Mouse (Mus musculus): ENCODE measurements around the gene Ankfn1.

The Ankfn1 gene

DNA sequence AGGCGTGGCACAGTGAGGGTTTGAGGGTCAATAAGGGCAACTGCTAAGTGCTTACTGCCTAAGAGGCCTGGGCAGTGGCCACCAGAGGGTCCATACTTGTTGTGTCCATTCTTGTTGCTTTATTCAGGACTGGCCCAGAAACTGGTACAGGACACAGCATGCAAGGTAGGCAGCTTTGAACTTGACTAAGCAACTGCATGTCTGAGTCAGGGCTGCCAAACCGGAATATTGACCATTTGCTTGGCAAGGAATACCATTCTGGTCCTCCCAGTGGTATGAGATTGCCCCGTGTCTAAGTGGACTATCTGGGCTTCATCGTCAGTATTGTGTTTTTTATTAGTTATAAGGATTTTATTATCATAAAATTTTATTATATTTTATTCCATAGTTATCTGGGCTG lies 312.1 kb downstream of the Ankfn1 start:
- in situ Hi-C loops (cut with MboI, MseI): no loop called here

- in situ Hi-C loops (cut with MboI, MseI): no loop called here
Observed at GRCm38 (mm10) chr11:89462216-89462615, 315.2 kb downstream of the Ankfn1 start.

- in situ Hi-C loops (cut with MboI, MseI): no loop called here
Observed at GRCm38 (mm10) chr11:89459437-89459836, 318.0 kb downstream of the Ankfn1 start.

DNA sequence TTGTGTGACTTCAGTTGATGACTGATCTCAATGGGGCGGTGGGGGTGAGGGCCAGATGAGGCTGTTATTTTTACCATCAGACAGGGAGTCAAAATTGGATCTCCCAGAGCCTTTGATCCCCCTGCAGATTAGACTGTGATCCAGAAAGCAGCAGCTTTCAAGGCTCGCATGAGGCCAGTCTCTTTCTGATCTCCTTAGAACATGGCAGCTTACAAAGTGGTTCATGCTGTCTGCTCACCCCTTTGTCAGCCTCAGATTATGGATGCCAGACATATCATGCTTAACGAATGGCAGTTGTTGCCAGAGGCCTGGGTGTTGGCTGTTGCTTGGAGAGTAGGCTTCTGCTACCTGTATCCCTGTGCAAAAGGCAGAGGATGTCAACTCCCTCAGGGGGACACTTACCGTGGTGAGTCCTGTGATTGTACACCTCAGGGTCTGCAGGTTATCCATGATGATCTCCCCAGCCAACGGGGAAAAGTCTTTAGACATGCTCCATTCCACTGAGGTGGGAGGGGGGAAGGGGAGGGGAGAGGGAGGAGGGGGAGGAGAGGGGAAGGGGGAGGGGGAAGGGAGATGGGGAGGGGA lies 321.7 kb downstream of the Ankfn1 start:
- in situ Hi-C loops (cut with MboI, MseI): no loop called here

GRCm38 (mm10) chr11:89454702-89455101 lies 322.8 kb downstream of the Ankfn1 start:
- in situ Hi-C loops (cut with MboI, MseI): no loop called here

GRCm38 (mm10) chr11:89452862-89453261 lies 324.6 kb downstream of the Ankfn1 start:
- in situ Hi-C loops (cut with MboI, MseI): no loop called here

DNA sequence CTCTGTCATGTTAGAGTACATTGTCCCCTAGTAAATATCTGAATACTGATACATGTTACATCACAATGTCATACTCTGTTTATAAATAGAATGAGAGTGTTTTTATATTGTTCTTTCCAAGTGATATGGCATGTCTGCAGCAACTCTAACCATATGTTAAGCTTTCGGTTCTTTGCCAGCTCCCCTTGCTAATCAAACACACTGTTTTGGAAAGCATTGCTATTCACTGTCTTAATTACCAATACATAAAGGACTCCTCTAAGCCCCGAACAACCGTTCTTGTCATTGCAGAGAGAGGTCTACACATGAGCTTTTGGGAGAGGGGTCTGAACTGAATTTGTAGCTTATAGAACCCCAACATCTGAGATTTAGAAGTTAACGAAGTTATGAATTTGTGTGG lies 327.0 kb downstream of the Ankfn1 start:
- in situ Hi-C loops (cut with MboI, MseI): no loop called here

GRCm38 (mm10) chr11:89448986-89449385 lies 328.5 kb downstream of the Ankfn1 start:
- in situ Hi-C loops (cut with MboI, MseI): no loop called here

DNA sequence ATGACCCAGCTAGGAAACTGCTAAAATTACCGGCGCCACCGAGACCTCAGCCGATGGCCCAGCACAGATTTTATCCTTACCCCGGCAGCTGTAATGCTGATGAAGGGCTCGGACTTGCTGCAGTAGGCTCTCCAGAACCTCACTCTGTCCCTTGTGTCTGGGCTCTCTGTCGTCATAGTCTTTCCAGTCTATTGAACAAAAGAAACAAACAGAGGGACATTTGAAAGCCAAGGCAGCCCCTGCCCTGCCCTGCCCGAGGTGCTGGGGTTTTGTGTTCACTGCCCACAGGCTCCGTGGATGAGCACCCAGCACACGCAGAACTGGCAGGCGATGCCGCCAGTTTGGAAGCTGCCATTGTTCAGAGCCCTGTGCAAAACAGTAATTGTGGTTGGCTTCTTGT lies 330.0 kb downstream of the Ankfn1 start:
- in situ Hi-C loops (cut with MboI, MseI): no loop called here

- in situ Hi-C loops (cut with MboI, MseI): no loop called here
Observed at GRCm38 (mm10) chr11:89440566-89440965, 336.9 kb downstream of the Ankfn1 start.

DNA sequence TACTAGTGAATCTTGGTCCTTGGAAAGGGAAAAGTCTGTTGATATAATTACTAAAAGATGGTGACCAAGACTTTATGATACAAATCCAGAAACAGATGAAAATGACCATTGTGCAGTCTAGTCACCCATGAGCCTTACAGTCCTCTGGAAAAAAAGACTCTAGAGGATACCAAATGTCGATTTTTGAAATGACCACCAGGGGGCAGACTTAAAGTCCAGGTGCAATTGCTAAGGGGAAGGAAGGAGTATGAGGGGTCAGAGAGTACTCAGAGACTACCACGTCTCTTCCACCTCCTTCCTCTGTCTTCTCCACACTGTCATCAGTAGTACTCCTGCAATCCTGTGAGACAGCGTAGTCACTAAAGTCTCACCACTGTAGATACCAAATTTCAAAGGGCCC lies 353.1 kb downstream of the Ankfn1 start:
- in situ Hi-C loops (cut with MboI, MseI): no loop called here

DNA sequence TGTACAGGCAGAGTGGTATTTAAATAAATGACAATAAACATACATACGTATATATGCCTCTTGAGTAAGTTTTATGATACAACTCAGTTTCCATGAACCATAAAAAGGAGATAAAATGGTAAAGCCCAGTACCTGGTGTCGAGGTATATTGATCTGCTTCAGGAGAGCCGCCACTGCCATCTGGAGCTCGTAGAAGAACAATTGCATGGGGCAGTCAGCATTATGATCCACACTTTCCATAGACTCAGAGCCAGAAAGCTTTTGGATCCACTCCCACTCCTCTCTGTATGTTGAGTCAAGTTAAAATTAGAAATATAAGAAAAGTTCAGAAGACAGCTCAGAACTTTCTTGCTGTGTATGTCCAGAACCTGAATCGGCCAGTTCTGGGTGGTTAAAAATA lies 354.8 kb downstream of the Ankfn1 start:
- in situ Hi-C loops (cut with MboI, MseI): no loop called here

GRCm38 (mm10) chr11:89420767-89421438 lies 356.6 kb downstream of the Ankfn1 start:
- in situ Hi-C loops (cut with MboI, MseI): no loop called here

GRCm38 (mm10) chr11:89419863-89420262 lies 357.6 kb downstream of the Ankfn1 start:
- in situ Hi-C loops (cut with MboI, MseI): no loop called here

DNA sequence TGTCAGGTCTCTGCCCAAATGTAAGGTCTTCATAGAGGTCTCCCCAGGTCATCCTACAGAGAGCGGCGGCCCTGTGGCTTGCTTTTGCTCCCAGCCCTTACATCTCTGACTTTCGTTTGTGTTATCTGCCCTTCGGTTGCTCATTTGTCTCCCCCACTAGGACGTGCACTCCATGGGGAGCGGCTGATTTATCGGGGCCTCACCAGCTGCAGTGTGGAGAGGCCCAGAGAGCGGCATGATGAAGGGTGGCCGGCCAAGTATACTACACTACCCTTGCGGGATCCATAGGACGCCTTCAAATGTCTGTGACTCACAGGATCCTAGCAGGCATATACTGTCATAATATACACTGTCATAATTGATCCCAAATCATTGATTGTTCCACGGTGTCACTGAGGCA lies 358.8 kb downstream of the Ankfn1 start:
- in situ Hi-C loops (cut with MboI, MseI): no loop called here

DNA sequence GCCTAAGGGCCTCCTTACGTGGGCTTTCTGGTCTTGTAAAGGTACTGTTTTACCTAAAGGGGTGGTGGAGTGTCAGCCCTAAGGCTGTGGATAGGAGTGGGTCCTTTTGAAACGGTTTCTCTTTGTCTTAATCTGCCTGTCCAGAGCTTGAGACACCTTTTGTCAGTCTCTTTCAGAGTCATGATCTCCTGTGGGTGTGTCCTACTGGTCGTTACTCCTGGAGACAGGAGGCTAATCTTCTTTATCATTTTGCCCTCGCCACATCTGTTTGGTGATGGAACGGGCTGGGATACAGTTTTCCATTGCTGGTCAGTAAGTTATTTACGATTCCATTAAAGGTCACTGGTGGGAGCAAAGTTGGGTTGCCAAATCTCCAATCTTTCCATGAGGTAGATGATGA lies 360.7 kb downstream of the Ankfn1 start:
- in situ Hi-C loops (cut with MboI, MseI): no loop called here

- in situ Hi-C loops (cut with MboI, MseI): no loop called here
Observed at GRCm38 (mm10) chr11:89408774-89409173, 368.7 kb downstream of the Ankfn1 start.

- in situ Hi-C loops (cut with MboI, MseI): no loop called here
Observed at GRCm38 (mm10) chr11:89404489-89404888, 373.0 kb downstream of the Ankfn1 start.

- in situ Hi-C loops (cut with MboI, MseI): no loop called here
Observed at GRCm38 (mm10) chr11:89403436-89403835, 374.0 kb downstream of the Ankfn1 start.

GRCm38 (mm10) chr11:89388851-89389250 lies 388.6 kb downstream of the Ankfn1 start:
- in situ Hi-C loops (cut with MboI, MseI): no loop called here

DNA sequence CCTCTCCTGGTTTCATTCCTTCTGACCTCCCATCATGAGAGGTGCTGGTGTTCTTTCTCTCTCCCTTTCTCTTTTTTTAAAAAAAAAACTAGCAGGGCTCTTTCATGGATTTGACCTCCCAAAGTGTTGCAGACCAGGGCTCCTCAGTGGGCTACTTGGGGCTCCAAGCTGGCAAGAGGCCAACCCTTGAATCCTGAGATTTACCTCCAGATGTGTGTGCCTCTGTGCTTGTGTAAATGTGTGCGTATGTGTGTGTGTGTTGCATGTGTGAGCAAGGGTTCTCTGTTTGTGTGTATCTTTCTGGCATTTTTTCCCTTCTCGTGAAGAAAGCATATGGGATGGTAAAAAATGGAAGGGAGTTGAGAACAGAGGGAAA lies 394.8 kb downstream of the Ankfn1 start:
- in situ Hi-C loops (cut with MboI, MseI): no loop called here

- in situ Hi-C loops (cut with MboI, MseI): no loop called here
Observed at GRCm38 (mm10) chr11:89381782-89382633, 395.4 kb downstream of the Ankfn1 start.

GRCm38 (mm10) chr11:89370941-89371340 lies 406.5 kb downstream of the Ankfn1 start:
- in situ Hi-C loops (cut with MboI, MseI): no loop called here

All from T-helper 2 cell (primary cell).